Mouse (Mus musculus) heart, embryonic 16.5 days (tissue): ENCODE measurements at regions not wholly inside any gene's neighbourhood (a gene's known extent, or its start where the extent isn't known, plus 50 kb on each side); places are given as distances from the start of the nearest gene placed in this dataset.

Experiments
- ATAC-seq: fragments of 200-750 bp; cut with Nextera tagmentation; replicated peaks from 2 replicates; pipeline ENCODE4 v1.8.0; 2017; ENCODE audit warnings: moderate number of reproducible peaks; ENCODE audit not compliant: insufficient read depth, low FRiP score; ENCODE audit errors: extremely low read depth
- H3K27ac ChIP-seq: fragments of 300-500 bp; sonication (generic); 2 replicates; pipeline ENCODE4 v1.5.1; 2014; ENCODE audit warnings: mild to moderate bottlenecking, low read length, control low read depth, moderate library complexity
- H3K27me3 ChIP-seq: fragments of 300-500 bp; sonication (generic); 2 replicates; pipeline ENCODE4 v1.6.1; 2014; ENCODE audit warnings: low read length, mixed read lengths; ENCODE audit not compliant: control insufficient read depth, insufficient read depth
- H3K36me3 ChIP-seq: fragments of 300-500 bp; sonication (generic); 2 replicates; pipeline ENCODE4 v1.6.1; 2014; ENCODE audit not compliant: control insufficient read depth, insufficient read depth
- H3K4me1 ChIP-seq: fragments of 300-500 bp; sonication (generic); 2 replicates; pipeline ENCODE4 v1.6.1; 2014; ENCODE audit warnings: low read length, mixed read lengths; ENCODE audit not compliant: control insufficient read depth, insufficient read depth
- H3K4me2 ChIP-seq: fragments of 300-500 bp; sonication (generic); 2 replicates; pipeline ENCODE4 v1.6.1; 2014; ENCODE audit warnings: low read depth, mild to moderate bottlenecking, control low read depth, low read length
- H3K4me3 ChIP-seq: fragments of 300-500 bp; sonication (generic); 2 replicates; pipeline ENCODE4 v1.5.1; 2014; ENCODE audit warnings: mild to moderate bottlenecking, control low read depth, low read length
- H3K9ac ChIP-seq: fragments of 300-500 bp; sonication (generic); 2 replicates; pipeline ENCODE4 v1.6.1; 2014; ENCODE audit warnings: low read length, control low read depth
- H3K9me3 ChIP-seq: fragments of 300-500 bp; sonication (generic); replicated peaks from 2 replicates; pipeline ENCODE4 v1.6.1; 2016; ENCODE audit warnings: low read length; ENCODE audit not compliant: control insufficient read depth
- WGBS: fragments of 180-500 bp; shearing (Covaris S2); extraction: QIAGEN DNeasy Blood & Tissue Kit; methylation state at CpG from one replicate; pipeline ENCODE4 v1.1.7; 2014; 5-methylcytosine and 5-hydroxymethylcytosine counted together

GRCm38 (mm10) chr4:22892694-22893046 lies 404.5 kb upstream of the Pou3f2 start:
- Histone ChIP-seq H3K4me2 (no peak overlapping the region), H3K9ac (no peak overlapping the region), H3K36me3 (no peaks in the 10 kb centered on the region), H3K4me1 (no peaks in the 10 kb centered on the region), H3K27ac (no peak overlapping the region), H3K9me3 (no peaks in the 10 kb centered on the region), H3K27me3 (no peaks in the 10 kb centered on the region), H3K4me3 (no peak overlapping the region)
- no peak for ATAC-seq
- WGBS, result 93% methylated on average over 4 of the region's 4 CpGs

GRCm38 (mm10) chr4:22891974-22892693 lies 404.0 kb upstream of the Pou3f2 start:
- no peak overlapping the region for H3K27ac ChIP-seq
- no peaks in the 10 kb centered on the region for H3K9me3 ChIP-seq
- no peaks in the 10 kb centered on the region for H3K36me3 ChIP-seq
- H3K27me3 ChIP-seq, result no peaks in the 10 kb centered on the region
- H3K4me2 ChIP-seq, result no peak overlapping the region
- no peak overlapping the region for H3K9ac ChIP-seq
- ATAC-seq, result no peak
- H3K4me3 ChIP-seq, result no peak overlapping the region
- H3K4me1 ChIP-seq, result no peaks in the 10 kb centered on the region
- 49% methylated on average over 3 of the region's 3 CpGs for WGBS

DNA sequence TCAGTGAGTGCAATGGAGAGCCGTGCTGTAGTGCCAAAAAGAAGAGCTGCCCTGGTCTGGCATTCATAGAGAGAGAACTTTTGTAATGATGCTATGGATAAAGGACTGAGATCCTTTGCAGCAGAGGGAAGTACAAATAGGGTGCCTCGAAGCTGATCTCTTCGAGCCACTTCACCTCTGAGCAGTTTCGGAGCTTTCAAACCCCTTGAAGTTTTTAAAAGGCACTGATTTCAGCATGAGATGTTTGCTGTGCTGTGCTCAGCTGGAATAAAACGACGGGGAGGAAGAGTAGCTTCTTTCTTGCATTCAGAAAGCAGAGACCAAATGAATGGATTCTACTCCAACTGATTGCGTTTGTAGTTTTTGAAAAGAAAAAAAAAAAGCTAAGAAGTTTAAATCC lies 392.5 kb upstream of the Pou3f2 start:
- Histone ChIP-seq H3K9ac (no peak overlapping the region), H3K9me3 (no peaks in the 10 kb centered on the region), H3K4me2 (no peak overlapping the region), H3K4me3 (no peak overlapping the region), H3K27me3 (no peaks in the 10 kb centered on the region), H3K27ac (no peak overlapping the region), H3K36me3 (no peaks in the 10 kb centered on the region), H3K4me1 (no peaks in the 10 kb centered on the region)
- no peak for ATAC-seq
- 52% methylated on average over 7 of the region's 7 CpGs for WGBS

DNA sequence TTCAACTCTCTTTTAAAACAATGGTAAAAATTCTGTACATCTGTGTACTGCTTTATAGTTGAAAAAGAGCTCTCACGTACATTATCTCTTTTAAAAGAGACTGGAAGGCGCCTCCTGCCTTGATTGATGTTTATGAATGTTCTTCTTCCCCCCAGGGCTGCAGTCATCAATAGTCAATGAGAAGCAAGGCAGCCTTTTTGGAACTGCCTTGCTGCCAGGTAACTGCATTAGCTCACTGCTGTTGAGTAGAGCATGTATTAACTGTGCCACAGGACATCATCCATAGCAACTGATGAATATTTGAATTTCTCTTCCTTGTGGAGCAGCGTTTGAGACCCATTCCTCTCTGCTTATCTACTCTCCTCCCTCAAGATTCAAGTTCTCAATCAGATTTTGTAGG lies 387.2 kb upstream of the Pou3f2 start:
- Histone ChIP-seq H3K4me3 (no peak overlapping the region), H3K9ac (no peak overlapping the region), H3K9me3 (no peaks in the 10 kb centered on the region), H3K27me3 (no peaks in the 10 kb centered on the region), H3K4me2 (no peak overlapping the region), H3K27ac (no peak overlapping the region), H3K36me3 (no peaks in the 10 kb centered on the region), H3K4me1 (no peaks in the 10 kb centered on the region)
- ATAC-seq, result no peak
- WGBS, result 69% methylated on average over 3 of the region's 3 CpGs

GRCm38 (mm10) chr4:22836124-22836445 lies 347.9 kb upstream of the Pou3f2 start:
- Histone ChIP-seq H3K27me3 (no peaks in the 10 kb centered on the region), H3K4me3 (no peak overlapping the region), H3K9me3 (no peaks in the 10 kb centered on the region), H3K27ac (no peak overlapping the region), H3K36me3 (no peaks in the 10 kb centered on the region), H3K4me2 (peak overlapping the region; percentile 29; the same call in 1 of the 2 replicates), H3K4me1 (no peaks in the 10 kb centered on the region), H3K9ac (no peak overlapping the region)
- ATAC-seq, result no peak
- 57% methylated on average over 7 of the region's 7 CpGs for WGBS

GRCm38 (mm10) chr4:22835381-22836123 lies 347.4 kb upstream of the Pou3f2 start:
- Histone ChIP-seq H3K9ac (no peak overlapping the region), H3K4me1 (no peaks in the 10 kb centered on the region), H3K4me2 (peak overlapping the region; percentile 29), H3K4me3 (no peak overlapping the region), H3K36me3 (no peaks in the 10 kb centered on the region), H3K27ac (no peak overlapping the region), H3K9me3 (no peaks in the 10 kb centered on the region), H3K27me3 (no peaks in the 10 kb centered on the region)
- ATAC-seq, result no peak
- 17% methylated on average over 9 of the region's 9 CpGs for WGBS

DNA sequence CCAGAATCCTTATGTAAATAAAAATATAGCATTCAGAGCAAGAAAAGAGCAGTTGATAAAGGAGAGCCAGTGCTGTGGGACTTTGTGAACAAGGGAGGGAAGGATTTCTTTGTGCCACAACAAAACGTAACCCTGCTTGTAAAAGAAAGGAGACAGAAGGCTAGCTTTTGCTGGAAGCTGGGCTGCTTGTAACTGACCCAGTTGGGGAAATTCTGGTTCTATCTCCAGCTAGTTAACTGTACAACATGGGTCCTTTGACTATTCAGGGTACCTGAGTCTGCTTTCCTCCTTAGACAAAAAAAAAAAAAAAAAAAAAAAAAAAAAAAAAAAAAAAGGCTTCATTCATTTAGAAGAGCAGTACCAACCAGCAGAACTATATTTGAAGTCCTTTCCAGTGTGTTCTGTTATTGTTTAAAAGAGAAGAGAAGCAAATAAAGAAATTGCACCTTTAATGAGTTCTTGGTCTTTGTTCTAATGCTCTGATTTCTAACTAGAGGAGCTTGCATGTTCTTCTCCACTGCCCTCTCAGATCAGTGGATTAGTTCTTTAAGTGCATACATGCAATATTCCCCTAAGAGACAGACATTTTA lies 345.8 kb upstream of the Pou3f2 start:
- Histone ChIP-seq H3K4me3 (no peak overlapping the region), H3K36me3 (no peaks in the 10 kb centered on the region), H3K4me2 (no peak overlapping the region), H3K9me3 (no peaks in the 10 kb centered on the region), H3K4me1 (no peaks in the 10 kb centered on the region), H3K27me3 (no peaks in the 10 kb centered on the region), H3K9ac (no peak overlapping the region), H3K27ac (no peak overlapping the region)
- 67% methylated on average over 1 of the region's 1 CpGs for WGBS
- no peak for ATAC-seq

GRCm38 (mm10) chr4:22803665-22804064 lies 315.5 kb upstream of the Pou3f2 start:
- no peaks in the 10 kb centered on the region for H3K4me1 ChIP-seq
- no peaks in the 10 kb centered on the region for H3K27me3 ChIP-seq
- H3K27ac ChIP-seq, result no peak overlapping the region
- no peak overlapping the region for H3K4me2 ChIP-seq
- H3K4me3 ChIP-seq, result no peak overlapping the region
- WGBS, result 35% methylated on average over 3 of the region's 3 CpGs
- H3K9ac ChIP-seq, result no peak overlapping the region
- no peak for ATAC-seq
- H3K36me3 ChIP-seq, result no peaks in the 10 kb centered on the region
- H3K9me3 ChIP-seq, result no peaks in the 10 kb centered on the region

DNA sequence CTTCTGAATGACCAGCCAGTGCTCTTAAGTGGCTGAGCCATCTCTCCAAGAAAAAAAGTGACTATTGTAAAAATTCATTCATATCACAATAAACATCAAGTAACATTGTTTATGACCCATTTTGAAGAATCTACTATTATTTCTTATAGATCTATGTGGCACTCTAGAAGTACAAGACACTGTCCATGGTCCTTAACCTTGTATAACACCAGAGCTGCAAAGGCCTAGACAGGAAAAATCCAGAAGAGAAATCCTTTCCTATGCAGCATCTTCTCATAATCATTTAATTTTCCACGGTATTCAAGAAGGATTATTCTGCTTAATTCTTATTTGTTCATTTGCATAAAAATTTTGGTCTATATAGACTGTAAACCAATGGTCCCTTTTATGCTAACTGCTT lies 304.7 kb upstream of the Pou3f2 start:
- Histone ChIP-seq H3K9me3 (no peaks in the 10 kb centered on the region), H3K27ac (no peak overlapping the region), H3K36me3 (no peaks in the 10 kb centered on the region), H3K9ac (no peak overlapping the region), H3K4me3 (no peak overlapping the region), H3K27me3 (no peaks in the 10 kb centered on the region), H3K4me1 (no peaks in the 10 kb centered on the region), H3K4me2 (no peak overlapping the region)
- WGBS, result 55% methylated on average over 1 of the region's 1 CpGs
- ATAC-seq, result no peak
